Mouse (Mus musculus): ENCODE data around the gene Pik3r1. TPM values are rescaled to one million over a fixed set of nuclear protein-coding genes. Genes with fewer than 3 reads are reported as not detected.

The Pik3r1 gene
- polyA plus RNA-seq, 1 experiment from 2014 or later, result 51.3 TPM

DNA sequence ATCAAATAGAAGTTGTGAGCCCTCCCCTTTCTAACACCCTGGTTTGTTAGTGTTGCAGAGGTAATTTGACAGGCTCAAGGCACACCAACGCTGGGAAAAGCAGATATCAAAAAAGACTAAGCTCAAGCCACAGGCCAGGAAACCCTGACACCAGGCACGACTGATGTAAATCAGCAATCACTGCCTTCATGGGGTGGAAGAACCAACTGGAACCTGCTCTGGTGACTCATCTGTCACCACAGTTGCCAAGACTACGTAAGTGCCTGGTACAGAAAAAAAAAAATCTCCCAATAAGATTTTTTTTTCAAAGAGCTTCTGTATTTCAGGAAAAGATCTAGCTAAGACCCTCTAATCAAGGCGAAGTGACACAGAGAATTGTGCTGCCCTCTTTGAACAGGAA is 135.2 kb downstream of the Pik3r1 start:
- Histone ChIP-seq H3K27ac (ENCODE audit: low read depth, low read length) (no peak overlapping the region), H3K4me2 (ENCODE audit: low read length) (no peak overlapping the region), H3K4me1 (ENCODE audit: control insufficient read depth, insufficient read depth, low read depth, low read length) (no peaks in the 10 kb centered on the region), H3K36me3 (ENCODE audit: control insufficient read depth, insufficient read depth, low read length) (no peaks in the 10 kb centered on the region), H3K9ac (ENCODE audit: low read depth, low read length) (no peak overlapping the region), H3K4me3 (ENCODE audit: low read length) (no peak overlapping the region), H3K27me3 (replicated peaks; ENCODE audit: control insufficient read depth, insufficient read depth, low read length) (no peaks in the 10 kb centered on the region), H3K9me3 (ENCODE audit: control insufficient read depth, low read length) (no peaks in the 10 kb centered on the region)
- no peak for ATAC-seq
- WGBS, result 80% methylated on average over 4 of the region's 4 CpGs

DNA sequence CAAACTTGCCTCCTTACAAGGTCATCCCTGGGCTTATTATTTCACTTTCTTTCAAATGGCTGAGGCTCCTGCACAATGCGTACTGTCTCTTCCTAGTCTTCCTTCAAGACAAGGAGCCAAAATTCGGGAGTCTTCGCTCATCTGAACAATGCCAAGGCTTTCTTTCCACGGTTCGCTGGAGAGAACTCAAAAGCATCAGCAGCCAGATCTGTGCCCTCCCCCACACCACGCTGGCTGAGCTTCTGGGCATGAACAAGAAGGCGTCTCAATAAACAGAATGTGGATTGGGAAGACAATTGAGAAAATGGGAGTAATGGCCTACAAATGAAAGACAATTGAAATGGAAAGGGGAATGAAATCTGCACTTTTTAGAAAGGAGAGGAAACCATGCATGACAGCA is 136.5 kb downstream of the Pik3r1 start:
- Histone ChIP-seq H3K9me3 (ENCODE audit: control insufficient read depth, low read length) (no peaks in the 10 kb centered on the region), H3K4me1 (ENCODE audit: control insufficient read depth, insufficient read depth, low read depth, low read length) (no peaks in the 10 kb centered on the region), H3K4me3 (ENCODE audit: low read length) (no peak overlapping the region), H3K9ac (ENCODE audit: low read depth, low read length) (no peak overlapping the region), H3K4me2 (ENCODE audit: low read length) (no peak overlapping the region), H3K27ac (ENCODE audit: low read depth, low read length) (no peak overlapping the region), H3K36me3 (ENCODE audit: control insufficient read depth, insufficient read depth, low read length) (no peaks in the 10 kb centered on the region), H3K27me3 (replicated peaks; ENCODE audit: control insufficient read depth, insufficient read depth, low read length) (no peaks in the 10 kb centered on the region)
- no peak for ATAC-seq
- WGBS, result 29% methylated on average over 7 of the region's 7 CpGs

Data from hindbrain, embryonic 16.5 days (tissue).